Mouse (Mus musculus) MEL (cell line): Measurements from ENCODE around the gene Strap. TPM values are rescaled to one million over a fixed set of nuclear protein-coding genes. Genes with fewer than 3 reads are reported as not detected.

Experiments
- DNase-seq: peaks from one replicate; pipeline ENCODE4 v3.0.0; 2011; ENCODE audit warnings: low read depth, low spot score
- H3K27ac ChIP-seq: 2 replicates; pipeline ENCODE4 v1.5.1; 2012; ENCODE audit warnings: low read depth, mild to moderate bottlenecking, control low read depth, low read length, moderate library complexity; ENCODE audit not compliant: control insufficient read depth
- H3K27me3 ChIP-seq, 2 experiments: fragments of 150-350 bp in 1 of 2; sonication (generic) in 1 of 2; 2 replicates each; pipeline ENCODE4 v1.6.1; 2012; ENCODE audit warnings: low read length in 2 of 2, mild to moderate bottlenecking in 2 of 2, improper control_type of control experiment in 1 of 2, moderate library complexity in 1 of 2; ENCODE audit not compliant: insufficient read depth in 2 of 2, control insufficient read depth in 1 of 2
- H3K36me3 ChIP-seq, 2 experiments: 2 replicates each; pipeline ENCODE4 v1.6.1; 2012 to 2014; ENCODE audit warnings: low read length in 2 of 2, improper control_type of control experiment in 1 of 2, inconsistent platforms in 1 of 2, mild to moderate bottlenecking in 1 of 2; ENCODE audit not compliant: insufficient read depth in 2 of 2, control insufficient read depth in 1 of 2
- H3K4me1 ChIP-seq, 2 experiments: fragments of 150-350 bp in 1 of 2; sonication (generic) in 1 of 2; 2 replicates each; pipeline ENCODE4 v1.6.1; 2012; ENCODE audit warnings: low read length in 2 of 2, improper control_type of control experiment in 1 of 2, mild to moderate bottlenecking in 1 of 2; ENCODE audit not compliant: insufficient read depth in 2 of 2, control insufficient read depth in 1 of 2
- H3K4me3 ChIP-seq, 2 experiments: fragments of 150-350 bp in 1 of 2; sonication (generic) in 1 of 2; 2 replicates each; pipeline ENCODE4 v1.5.1; 2012; ENCODE audit warnings: low read depth in 2 of 2, low read length in 2 of 2, mild to moderate bottlenecking in 2 of 2, moderate library complexity in 2 of 2, control low read depth in 1 of 2, improper control_type of control experiment in 1 of 2; ENCODE audit not compliant: control insufficient read depth in 1 of 2, insufficient read depth in 1 of 2
- H3K79me2 ChIP-seq: 2 replicates; pipeline ENCODE4 v1.6.1; 2012; ENCODE audit warnings: mild to moderate bottlenecking, low read length, moderate library complexity; ENCODE audit not compliant: control insufficient read depth, poor library complexity, insufficient read depth
- H3K9ac ChIP-seq: 2 replicates; pipeline ENCODE4 v1.6.1; 2012; ENCODE audit warnings: low read depth, mild to moderate bottlenecking, control low read depth, low read length, moderate library complexity; ENCODE audit not compliant: control insufficient read depth, poor library complexity, severe bottlenecking
- H3K9me3 ChIP-seq: fragments of 150-350 bp; sonication (generic); replicated peaks from 2 replicates; pipeline ENCODE4 v1.6.1; 2012; ENCODE audit warnings: mild to moderate bottlenecking, low read length, improper control_type of control experiment, moderate library complexity; ENCODE audit not compliant: insufficient read depth
- BHLHE40 ChIP-seq: IDR thresholded peaks from 2 replicates; pipeline ENCODE4 v1.6.1; 2012; ENCODE audit warnings: low read depth, mild to moderate bottlenecking, inconsistent platforms, low read length, improper control_type of control experiment, borderline replicate concordance
- CHD1 ChIP-seq: IDR thresholded peaks from 2 replicates; pipeline ENCODE4 v1.6.1; 2012; ENCODE audit warnings: low read depth, mild to moderate bottlenecking, inconsistent platforms, low read length, improper control_type of control experiment
- CTCF ChIP-seq, 3 experiments: IDR thresholded peaks in 2 of 3; conservative IDR thresholded peaks in 1 of 3; 2 replicates each; pipeline ENCODE4 v1.5.1; 2011 to 2012; ENCODE audit warnings: low read length in 3 of 3, low read depth in 2 of 3, mild to moderate bottlenecking in 2 of 3, improper control_type of control experiment in 1 of 3, inconsistent platforms in 1 of 3, mixed read lengths in 1 of 3, moderate library complexity in 1 of 3; ENCODE audit not compliant: control insufficient read depth in 1 of 3, insufficient read depth in 1 of 3, poor library complexity in 1 of 3, severe bottlenecking in 1 of 3
- ETS1 ChIP-seq: IDR thresholded peaks from 2 replicates; pipeline ENCODE4 v1.6.1; 2012; ENCODE audit warnings: low read depth, mild to moderate bottlenecking, inconsistent platforms, low read length, improper control_type of control experiment, moderate library complexity
- HCFC1 ChIP-seq: IDR thresholded peaks from 2 replicates; pipeline ENCODE4 v1.6.1; 2012; ENCODE audit warnings: low read depth, mild to moderate bottlenecking, inconsistent platforms, low read length, improper control_type of control experiment, moderate library complexity
- MAX ChIP-seq: IDR thresholded peaks from 2 replicates; pipeline ENCODE4 v1.6.1; 2011; ENCODE audit warnings: low read length, improper control_type of control experiment
- MEF2A ChIP-seq: IDR thresholded peaks from 2 replicates; pipeline ENCODE4 v1.6.1; 2014; ENCODE audit warnings: low read depth, mild to moderate bottlenecking, inconsistent platforms, low read length, improper control_type of control experiment; ENCODE audit not compliant: poor library complexity, insufficient replicate concordance, severe bottlenecking; ENCODE audit errors: extremely low read depth
- POLR2A ChIP-seq, 2 experiments: IDR thresholded peaks; 2 replicates each; pipeline ENCODE4 v1.6.1; 2011 to 2012; ENCODE audit warnings: low read length in 2 of 2, mild to moderate bottlenecking in 2 of 2, control low read depth in 1 of 2, improper control_type of control experiment in 1 of 2, low read depth in 1 of 2, moderate library complexity in 1 of 2; ENCODE audit not compliant: control insufficient read depth in 1 of 2, insufficient read depth in 1 of 2, poor library complexity in 1 of 2
- RAD21 ChIP-seq: IDR thresholded peaks from 2 replicates; pipeline ENCODE4 v1.6.1; 2011; ENCODE audit warnings: mild to moderate bottlenecking, low read depth, low read length, improper control_type of control experiment
- SIN3A ChIP-seq: IDR thresholded peaks from 2 replicates; pipeline ENCODE4 v1.6.1; 2012; ENCODE audit warnings: low read length, improper control_type of control experiment, inconsistent platforms
- SMC3 ChIP-seq: IDR thresholded peaks from 2 replicates; pipeline ENCODE4 v1.6.1; 2011; ENCODE audit warnings: low read depth, low read length, improper control_type of control experiment
- TBP ChIP-seq: IDR thresholded peaks from 2 replicates; pipeline ENCODE4 v1.8.0; 2011; ENCODE audit warnings: low read depth, low read length, improper control_type of control experiment
- UBTF ChIP-seq: IDR thresholded peaks from 2 replicates; pipeline ENCODE4 v1.6.1; 2012; ENCODE audit warnings: low read depth, mild to moderate bottlenecking, inconsistent platforms, low read length, improper control_type of control experiment, moderate library complexity, borderline replicate concordance; ENCODE audit not compliant: insufficient read depth
- ZC3H11A ChIP-seq: IDR thresholded peaks from 2 replicates; pipeline ENCODE4 v1.6.1; 2012; ENCODE audit warnings: low read depth, mild to moderate bottlenecking, inconsistent platforms, low read length, improper control_type of control experiment
- ZKSCAN1 ChIP-seq: IDR thresholded peaks from 2 replicates; pipeline ENCODE4 v1.6.1; 2012; ENCODE audit warnings: low read depth, mild to moderate bottlenecking, inconsistent platforms, low read length, improper control_type of control experiment, moderate library complexity
- polyA plus RNA-seq, 2 experiments: library from polyadenylated mRNA; stranded (reverse) in 1 of 2; unstranded in 1 of 2; fragments of >175 nt in 1 of 2; fragments of >200 nt in 1 of 2; gene quantifications; 2 replicates each; pipeline versions ENCODE4 v1.2.1 to v1.2.4; 2012; ENCODE audit warnings: low replicate concordance in 2 of 2, low read depth in 1 of 2; ENCODE audit not compliant: insufficient read length in 2 of 2, insufficient read depth in 1 of 2, missing spikeins in 1 of 2
- total RNA-seq: library from RNA; depleted of rRNA; stranded (reverse); fragments of 300-350 nt; gene quantifications from 2 replicates; pipeline ENCODE4 v1.2.3, GENCODE M21; 2012; rRNA removed

The Strap gene
- total and polyA plus RNA-seq, 3 experiments: 142 to 194 TPM; not detected in 1

DNA sequence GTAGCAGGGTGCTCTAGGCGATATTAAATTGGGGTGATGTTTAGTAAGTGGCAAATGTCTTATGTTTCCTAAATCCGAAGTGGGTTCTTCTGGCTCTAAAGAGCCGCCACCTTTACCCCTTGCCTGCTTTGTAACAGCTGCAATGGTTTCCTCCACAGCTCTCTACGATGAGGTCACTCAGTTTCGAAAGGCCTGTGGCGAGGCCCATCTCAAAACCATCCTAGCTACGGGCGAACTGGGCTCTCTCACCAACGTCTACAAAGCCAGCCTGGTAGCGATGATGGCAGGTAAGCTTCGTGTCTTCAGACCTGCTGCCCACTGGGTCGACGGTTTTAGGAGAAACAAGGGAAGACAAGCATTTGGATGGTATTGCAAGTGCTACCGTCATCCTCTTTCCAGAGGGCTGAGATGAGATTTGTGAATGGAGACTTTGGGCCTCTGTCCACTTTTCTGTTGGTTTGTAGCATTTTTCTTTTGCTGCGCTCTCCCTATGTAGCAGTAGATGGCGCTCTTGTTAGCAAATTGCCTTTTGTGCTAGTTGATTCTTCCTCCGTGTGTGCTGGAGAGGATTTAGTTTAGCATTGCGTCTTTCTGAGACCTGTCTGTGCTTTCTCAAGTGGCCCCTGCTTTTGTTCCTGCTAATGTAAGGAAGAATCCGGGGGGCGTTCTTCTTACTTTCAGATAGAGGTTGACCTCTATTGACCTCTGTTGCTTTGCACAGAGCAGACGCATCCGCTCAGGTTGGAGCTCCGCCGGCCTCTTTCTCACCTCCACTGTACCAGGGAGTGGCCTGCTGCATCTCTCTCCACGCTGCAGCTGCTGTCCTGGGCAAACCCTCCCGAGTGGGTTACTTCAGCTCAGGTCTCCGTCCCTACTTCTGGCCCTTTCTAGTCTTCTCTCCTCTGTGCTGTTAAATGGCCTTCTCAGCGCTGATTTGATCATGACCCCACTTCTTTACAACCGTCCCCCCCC, 62.0 kb downstream of the Strap start:
- no peaks in the 10 kb centered on the region for H3K4me1 ChIP-seq
- H3K27me3 ChIP-seq: no peaks in the 10 kb centered on the region
- H3K27ac ChIP-seq: no peak overlapping the region
- H3K79me2 ChIP-seq: no peaks in the 10 kb centered on the region
- peak; percentile 24 for DNase-seq
- no peak for TF ChIP-seq ETS1
- TF ChIP-seq SMC3: peak; percentile 46
- peak; percentile 17 to 64 (median 59); a peak in 5 of 6 replicates for TF ChIP-seq CTCF (IDR thresholded peaks at IDR 0.05 in 2 of 3, conservative IDR thresholded peaks at IDR 0.05 in 1 of 3; ENCODE audit: control insufficient read depth in 1 of 3, insufficient read depth in 1 of 3, low read depth in 2 of 3, low read length in 3 of 3, poor library complexity in 1 of 3, severe bottlenecking in 1 of 3)
- peak; percentile 60 for TF ChIP-seq RAD21
- no peaks in the 10 kb centered on the region for H3K9me3 ChIP-seq
- no peak overlapping the region for H3K9ac ChIP-seq
- peaks cover 0 to 4% of the 10 kb centered on the region in 2 experiments; a peak in 1 of 4 replicates for H3K36me3 ChIP-seq
- no peak overlapping the region for H3K4me3 ChIP-seq

DNA sequence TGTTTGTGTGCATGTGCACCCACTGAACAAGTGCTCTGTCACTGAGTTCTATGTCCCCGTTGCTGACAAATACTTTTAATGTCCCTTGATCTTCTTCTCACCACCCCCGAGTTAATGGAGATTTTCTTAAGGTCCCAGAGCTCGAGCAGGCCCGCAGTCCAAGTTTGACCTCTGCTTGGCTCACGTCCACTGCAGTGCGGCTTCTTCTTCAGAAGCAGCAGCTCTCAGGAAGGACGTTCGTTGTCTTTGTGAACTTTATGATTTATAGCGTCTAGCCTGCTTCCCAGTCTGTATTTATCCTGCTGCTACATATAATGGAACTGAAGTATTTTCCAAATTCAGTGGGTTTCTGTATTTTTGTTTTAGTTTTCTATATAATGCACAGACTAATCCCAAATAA, 64.4 kb downstream of the Strap start:
- no peak for DNase-seq
- no peak overlapping the region for H3K9ac ChIP-seq
- no peaks in the 10 kb centered on the region for H3K4me1 ChIP-seq
- H3K79me2 ChIP-seq: no peaks in the 10 kb centered on the region
- no peak overlapping the region for H3K4me3 ChIP-seq
- TF ChIP-seq ZC3H11A (no peak), TBP (no peak), CHD1 (no peak), SIN3A (no peak), HCFC1 (no peak), ZKSCAN1 (no peak), POLR2A (IDR thresholded peaks at IDR 0.05; ENCODE audit: control insufficient read depth in 1 of 2, insufficient read depth in 1 of 2, low read depth in 1 of 2, low read length in 2 of 2, poor library complexity in 1 of 2) (no peak), MEF2A (no peak), BHLHE40 (no peak), UBTF (no peak), MAX (no peak)
- TF ChIP-seq, all 39 proteins: peak for 0
- H3K27me3 ChIP-seq: no peaks in the 10 kb centered on the region
- peaks cover 0 to 4% of the 10 kb centered on the region in 2 experiments; a peak in 1 of 4 replicates for H3K36me3 ChIP-seq
- H3K27ac ChIP-seq: no peak overlapping the region
- no peaks in the 10 kb centered on the region for H3K9me3 ChIP-seq

Other genes with a start within 250 kb of the Strap start
- gene Eps8, start 80.2 kb upstream of the Strap start, total RNA-seq: 0.08 TPM in 1 of 2 replicates, not detected in the other
- under 1 TPM in 1 of 2 experiments, not detected in 1; 0.15 TPM for gene Eps8, start 80.2 kb upstream of the Strap start, polyA plus RNA-seq
- gene Dera, start 19.5 kb downstream of the Strap start, total RNA-seq: 39.4 and 44.8 TPM in 2 replicates
- gene Dera, start 19.5 kb downstream of the Strap start, polyA plus RNA-seq: 10 to 100 TPM in 1 of 2 experiments, not detected in 1; 56.9 TPM